11 mouse cellular contexts compared by ENCODE assay signal in genomic region chr3:153457203-153457602, GRCm38 (mm10).
DNase-seq lines count a peak whose midpoint lies in the region; ATAC-seq lines count a peak whose summit lies in the region.
"Had no signal": no experiment of that assay in that cellular context is flagged by ENCODE, and none has a peak within 500 bp of the region (broad histone marks: within the 10 kb centered on the region; RNA-seq: fewer than 3 reads in every experiment).

No protein-coding gene starts in this region.

- H3K9ac ChIP-seq in embryonic facial prominence, embryonic 14.5 days (ENCODE audit: low read depth, low read length): no peak overlapping the region
- no peak overlapping the region for H3K9ac ChIP-seq in forebrain, embryonic 15.5 days (replicated peaks)
- H3K9ac ChIP-seq: embryonic facial prominence, embryonic 13.5 days; limb, embryonic 12.5 days had no signal

- H3K27ac ChIP-seq in embryonic facial prominence, embryonic 14.5 days (replicated peaks; ENCODE audit: low read depth, low read length): no peak overlapping the region
- no peak overlapping the region for H3K27ac ChIP-seq in embryonic facial prominence, embryonic 10.5 days (replicated peaks)
- no peak overlapping the region for H3K27ac ChIP-seq in forebrain, embryonic 15.5 days (replicated peaks)
- H3K27ac ChIP-seq: embryonic facial prominence, embryonic 13.5 days; limb, embryonic 12.5 days had no signal

- no peaks in the 10 kb centered on the region for H3K4me1 ChIP-seq in embryonic facial prominence, embryonic 14.5 days (ENCODE audit: control insufficient read depth, insufficient read depth, low read length)
- H3K4me1 ChIP-seq in embryonic facial prominence, embryonic 10.5 days: no peaks in the 10 kb centered on the region
- H3K4me1 ChIP-seq in forebrain, embryonic 15.5 days: peaks cover 9% of the 10 kb centered on the region
- H3K4me1 ChIP-seq: embryonic facial prominence, embryonic 13.5 days; limb, embryonic 12.5 days had no signal

- H3K9me3 ChIP-seq in embryonic facial prominence, embryonic 14.5 days (ENCODE audit: control insufficient read depth, low read length): peaks cover 6% of the 10 kb centered on the region; the same call in 1 of the 2 replicates
- H3K9me3 ChIP-seq in embryonic facial prominence, embryonic 10.5 days: 0 out of 2 replicates have a peak, but pooled peaks cover 6% of the 10 kb centered on the region
- no peaks in the 10 kb centered on the region for H3K9me3 ChIP-seq in forebrain, embryonic 15.5 days
- H3K9me3 ChIP-seq: limb, embryonic 12.5 days had no signal

- no peak for ATAC-seq in embryonic facial prominence, embryonic 14.5 days (ENCODE audit: low read depth)
- ATAC-seq in forebrain, embryonic 15.5 days (replicated peaks): no peak

- DNase-seq in embryonic facial prominence, embryonic 14.5 days (ENCODE audit: low spot score): peak; percentile 53
- DNase-seq in embryonic facial prominence, embryonic 10.5 days (ENCODE audit: low spot score): no peak
- peak; percentile 29 for DNase-seq in layer of hippocampus, adult 11-12 months (ENCODE audit: low spot score)
- no peak for DNase-seq in layer of hippocampus, postnatal 25 days (ENCODE audit: extremely low spot score in 1 of 2, low spot score in 1 of 2)
- peak; percentile 23 for DNase-seq in MN1 (ENCODE audit: low spot score)
- peak; percentile 52 for DNase-seq in lung, postnatal 10 days
- DNase-seq in ovary, postnatal 14 days (ENCODE audit: low spot score): no peak

- H3K4me2 ChIP-seq in embryonic facial prominence, embryonic 14.5 days (ENCODE audit: low read depth, low read length): no peak overlapping the region
- H3K4me2 ChIP-seq in forebrain, embryonic 15.5 days (replicated peaks): no peak overlapping the region
- H3K4me2 ChIP-seq: embryonic facial prominence, embryonic 13.5 days; limb, embryonic 12.5 days; midbrain, embryonic 11.5 days had no signal

- H3K4me3 ChIP-seq in embryonic facial prominence, embryonic 14.5 days (ENCODE audit: low read depth, low read length): no peak overlapping the region
- no peak overlapping the region for H3K4me3 ChIP-seq in embryonic facial prominence, embryonic 10.5 days
- H3K4me3 ChIP-seq in forebrain, embryonic 15.5 days: no peak overlapping the region
- H3K4me3 ChIP-seq: embryonic facial prominence, embryonic 13.5 days; limb, embryonic 12.5 days had no signal

- H3K27me3 ChIP-seq in embryonic facial prominence, embryonic 14.5 days (replicated peaks; ENCODE audit: control insufficient read depth, insufficient read depth, low read length): no peaks in the 10 kb centered on the region
- H3K27me3 ChIP-seq in embryonic facial prominence, embryonic 10.5 days (replicated peaks; ENCODE audit: low read depth, poor library complexity, severe bottlenecking): no peaks in the 10 kb centered on the region
- no peaks in the 10 kb centered on the region for H3K27me3 ChIP-seq in forebrain, embryonic 15.5 days
- H3K27me3 ChIP-seq: embryonic facial prominence, embryonic 13.5 days; limb, embryonic 12.5 days had no signal

- H3K36me3 ChIP-seq in embryonic facial prominence, embryonic 14.5 days (ENCODE audit: control insufficient read depth, insufficient read depth, low read length): no peaks in the 10 kb centered on the region
- H3K36me3 ChIP-seq in embryonic facial prominence, embryonic 10.5 days (replicated peaks): peaks cover 26% of the 10 kb centered on the region
- H3K36me3 ChIP-seq in forebrain, embryonic 15.5 days: no peaks in the 10 kb centered on the region
- H3K36me3 ChIP-seq: limb, embryonic 12.5 days had no signal

- WGBS in embryonic facial prominence, embryonic 14.5 days: 54% methylated on average over 2 of the region's 2 CpGs
- 87% methylated on average over 2 of the region's 2 CpGs for WGBS in embryonic facial prominence, embryonic 10.5 days
- WGBS in forebrain, embryonic 15.5 days: 85% methylated on average over 2 of the region's 2 CpGs

Comparison
In these comparisons a context has a peak if more than half of its experiments do, and no peak if none do; other contexts are left out.
1. DNase-seq: peak in embryonic facial prominence, embryonic 14.5 days (single experiment), layer of hippocampus, adult 11-12 months (single experiment), MN1 (single experiment) and lung, postnatal 10 days (single experiment); none in embryonic facial prominence, embryonic 10.5 days (single experiment), layer of hippocampus, postnatal 25 days (0 of 2) and ovary, postnatal 14 days (single experiment).